Mouse (Mus musculus): ENCODE results near the gene Sytl4.

Gene Sytl4

GRCm38 (mm10) chrX:133981231-133982002 is at the start of gene Sytl4:
TSS of gene Sytl4 (minus strand) at chrX:133981812.
- DNase-seq: no peak

GRCm38 (mm10) chrX:134020664-134021063 is 39.1 kb upstream of the Sytl4 start:
- no peak for DNase-seq

- DNase-seq: peak; percentile 14
Observed at GRCm38 (mm10) chrX:134019005-134019404, 37.4 kb upstream of the Sytl4 start.

- DNase-seq: no peak
Observed at GRCm38 (mm10) chrX:133995866-133996265, 14.3 kb upstream of the Sytl4 start.

GRCm38 (mm10) chrX:133964615-133965014 is 17.0 kb downstream of the Sytl4 start:
- DNase-seq: no peak

- DNase-seq: no peak
Observed at GRCm38 (mm10) chrX:133960617-133961016, 21.0 kb downstream of the Sytl4 start.

- no peak for DNase-seq
Observed at GRCm38 (mm10) chrX:133954661-133955060, 27.0 kb downstream of the Sytl4 start.

- peak; percentile 16 for DNase-seq
Observed at GRCm38 (mm10) chrX:133947427-133947826, 34.2 kb downstream of the Sytl4 start.

- no peak for DNase-seq
Observed at GRCm38 (mm10) chrX:133939561-133939960, 42.1 kb downstream of the Sytl4 start.

GRCm38 (mm10) chrX:133936605-133937225 is 44.9 kb downstream of the Sytl4 start:
- no peak for DNase-seq

GRCm38 (mm10) chrX:133931302-133932013 is 50.2 kb downstream of the Sytl4 start:
- DNase-seq: no peak

- no peak for DNase-seq
Observed at GRCm38 (mm10) chrX:133926760-133927159, 54.9 kb downstream of the Sytl4 start.

- DNase-seq: no peak
Observed at GRCm38 (mm10) chrX:133921187-133921586, 60.4 kb downstream of the Sytl4 start.

GRCm38 (mm10) chrX:133914219-133914618 is 67.4 kb downstream of the Sytl4 start:
- DNase-seq: no peak

- no peak for DNase-seq
Observed at GRCm38 (mm10) chrX:133913006-133913405, 68.6 kb downstream of the Sytl4 start.

GRCm38 (mm10) chrX:133911397-133912103 is 70.1 kb downstream of the Sytl4 start:
- DNase-seq: no peak

- no peak for DNase-seq
Observed at GRCm38 (mm10) chrX:133908261-133908660, 73.4 kb downstream of the Sytl4 start, which contains the start of gene Srpx2. TSS of gene Srpx2 (plus strand) at chrX:133908426.

GRCm38 (mm10) chrX:133898014-133898542 is 83.5 kb downstream of the Sytl4 start, which contains the start of gene Tspan6:
TSS of gene Tspan6 (minus strand) at chrX:133898429.
- DNase-seq: peak; percentile 64

GRCm38 (mm10) chrX:133888111-133888510 is 93.5 kb downstream of the Sytl4 start:
- DNase-seq: no peak

GRCm38 (mm10) chrX:133887308-133887707 is 94.3 kb downstream of the Sytl4 start:
- no peak for DNase-seq
